Mouse (Mus musculus): ENCODE measurements at regions not wholly inside any gene's neighbourhood (a gene's known extent, or its start where the extent isn't known, plus 50 kb on each side); places are given as distances from the start of the nearest gene placed in this dataset.

DNA sequence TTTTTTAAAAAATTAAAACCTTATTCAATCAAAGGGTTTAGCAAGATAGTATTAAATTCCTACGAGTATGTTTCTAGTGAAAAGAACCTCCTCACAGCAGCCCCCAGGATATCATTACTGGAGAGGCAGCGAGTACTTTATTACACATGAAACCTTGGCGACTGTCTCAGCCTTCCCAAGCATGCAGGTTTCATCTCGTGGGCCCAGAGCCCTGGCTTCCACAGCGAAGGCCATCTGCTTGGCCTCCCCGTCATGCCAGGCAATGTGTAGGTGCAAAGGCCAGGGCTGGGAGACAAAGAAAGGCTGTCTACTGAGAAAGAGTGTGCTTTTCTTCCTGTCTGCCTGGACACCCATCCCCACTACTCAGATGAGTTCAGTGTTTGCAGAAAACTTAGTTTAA lies 247.0 kb downstream of the Ptprc start:
- TF ChIP-seq POLR2A (IDR thresholded peaks at IDR 0.05; ENCODE audit: borderline replicate concordance, extremely low read depth, low read depth, low read length) (no peak), CTCF (IDR thresholded peaks at IDR 0.05; ENCODE audit: insufficient read depth, low read length) (no peak)

Data from lung, adult 2 months (tissue).